Mouse (Mus musculus): ENCODE results near the gene Slc25a21.

- no peak for TF ChIP-seq CTCF (IDR thresholded peaks at IDR 0.05; ENCODE audit: low read depth, low read length)
- TF ChIP-seq POLR2A (IDR thresholded peaks at IDR 0.05; ENCODE audit: borderline replicate concordance, low read depth, low read length), result no peak
These were observed 36.1 kb upstream of the Slc25a21 start for GRCm38 (mm10) chr12:57233386-57233785.
